Mouse (Mus musculus) forelimb bud, embryonic 11.5 days (tissue): Measurements from ENCODE around the gene Vcam1.
A peak's percentile ranks its signal among the peaks of the same experiment; 100 is the strongest.

Experiments used
- DNase-seq: peaks from one replicate; pipeline ENCODE4 v3.0.0-alpha.2; 2012; ENCODE audit warnings: low read depth, low spot score

Gene Vcam1

DNA sequence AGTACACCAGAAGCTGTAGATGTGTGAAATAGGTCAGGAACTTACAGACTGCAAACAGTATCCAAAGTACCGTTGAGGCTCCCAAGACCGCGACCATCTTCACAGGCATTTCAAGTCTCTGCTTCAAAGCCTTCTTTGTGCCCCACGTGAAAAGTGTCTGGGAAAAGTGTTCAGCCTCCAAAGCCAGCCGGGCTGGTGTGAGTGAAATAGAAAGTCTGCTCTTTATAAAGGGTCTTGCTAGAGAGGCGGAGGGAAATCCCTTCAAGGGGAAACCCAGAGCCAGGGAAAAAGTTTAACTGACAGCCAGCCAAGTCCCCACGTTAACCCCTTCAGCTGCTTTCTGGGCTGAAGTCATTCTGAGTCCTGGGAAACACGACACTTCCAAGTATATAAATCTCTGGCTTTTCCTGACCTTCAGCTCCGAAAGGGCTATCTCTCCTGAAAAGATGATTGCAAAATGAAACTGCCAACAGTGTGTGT, at the start of gene Vcam1:
TSS of gene Vcam1 (minus strand) at position 430 of the 480 bp plus-strand sequence.
- peak; percentile 85 for DNase-seq

DNA sequence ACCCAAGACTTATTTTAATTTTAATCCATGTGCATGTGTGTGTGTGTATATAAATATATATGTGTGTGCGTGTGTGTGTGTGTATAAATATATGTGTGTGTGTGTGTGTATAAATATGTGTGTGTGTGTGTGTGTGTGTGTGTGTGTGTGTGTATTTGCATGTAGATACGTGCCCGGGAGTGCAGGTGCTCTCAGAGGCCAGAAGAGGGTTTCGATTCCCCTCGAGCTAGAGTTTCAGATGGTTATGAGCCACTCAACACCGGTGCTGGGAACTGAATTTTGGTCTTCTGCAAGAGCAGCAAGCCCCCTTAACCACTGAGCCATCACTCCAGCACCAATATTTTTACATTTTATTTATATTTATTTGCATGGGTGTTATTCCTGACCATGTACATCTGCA, 45.6 kb upstream of the Vcam1 start:
- no peak for DNase-seq

DNA sequence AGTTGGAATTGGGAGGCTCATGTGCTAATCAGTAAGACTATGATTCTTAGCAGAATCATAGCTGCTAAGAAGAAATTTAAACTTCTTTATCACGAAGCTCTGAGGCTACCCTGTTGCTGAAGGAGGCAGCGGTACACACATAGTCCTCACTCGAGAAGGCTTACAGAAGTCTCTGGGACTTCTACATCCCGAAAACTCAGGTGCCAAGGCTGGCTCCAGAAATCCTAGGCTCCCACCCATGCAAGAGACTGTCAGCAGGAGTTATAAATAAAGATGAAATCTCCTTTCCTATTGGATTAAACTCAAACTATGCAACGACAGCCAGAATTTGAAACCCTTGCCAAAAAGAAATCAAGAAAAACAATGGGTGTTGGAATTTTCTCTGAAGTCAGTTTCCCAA, 42.0 kb upstream of the Vcam1 start:
- no peak for DNase-seq

DNA sequence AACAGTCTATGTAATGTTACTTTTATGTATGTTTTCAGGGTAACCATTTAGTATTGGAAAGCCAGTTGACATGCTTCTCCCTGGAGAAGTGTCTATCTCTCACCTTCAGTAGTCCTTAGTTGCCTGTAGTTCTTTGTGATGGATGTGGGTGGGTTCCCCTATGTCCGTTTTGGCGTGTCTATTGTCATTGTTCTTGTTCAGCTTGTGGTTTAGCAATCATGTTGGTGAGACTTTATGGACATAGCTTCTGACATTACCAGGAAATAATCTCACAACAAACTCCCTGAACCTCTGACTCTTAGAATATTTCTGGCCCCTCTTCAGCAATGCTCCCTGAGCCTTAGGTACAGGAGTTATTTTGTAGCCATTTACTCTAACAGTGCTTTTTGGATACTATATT, 38.6 kb upstream of the Vcam1 start:
- DNase-seq, result no peak

DNA sequence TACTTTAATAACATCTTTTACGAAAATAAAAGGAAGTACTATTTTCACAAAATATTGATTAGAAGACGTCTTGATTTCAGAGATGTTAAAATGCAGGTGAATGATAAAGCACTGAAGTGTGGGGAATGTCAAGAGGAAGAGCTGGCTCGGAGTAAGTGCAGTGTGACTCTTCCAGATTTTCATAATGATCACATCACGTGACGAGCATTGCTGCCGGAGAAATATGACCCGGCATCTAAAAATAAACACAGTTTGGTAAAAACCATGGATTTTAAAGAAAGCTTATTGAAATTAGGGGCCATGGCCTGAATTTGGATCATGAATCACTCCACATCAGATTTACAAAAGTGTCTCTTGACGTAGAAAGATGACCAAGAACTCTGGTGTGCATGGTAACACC, 36.8 kb upstream of the Vcam1 start:
- no peak for DNase-seq

DNA sequence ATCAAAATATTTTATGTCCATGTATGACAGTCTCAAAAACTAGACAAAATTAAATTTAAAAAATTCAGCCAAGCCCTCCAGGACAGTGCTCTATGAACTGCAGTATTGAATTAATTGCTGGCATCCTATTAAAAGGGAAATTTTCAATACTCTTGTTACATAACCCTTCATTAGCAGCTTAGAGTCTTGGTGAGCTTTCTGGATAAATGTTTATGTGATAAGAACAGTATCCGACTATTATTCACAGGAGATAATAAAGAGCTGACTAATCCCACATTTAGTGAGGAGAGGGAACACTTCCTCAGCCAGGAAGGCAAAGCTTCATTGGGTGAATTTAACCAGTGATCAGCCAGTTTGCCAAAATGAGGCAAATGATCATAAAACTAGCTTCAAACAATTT, 35.5 kb upstream of the Vcam1 start:
- no peak for DNase-seq

DNA sequence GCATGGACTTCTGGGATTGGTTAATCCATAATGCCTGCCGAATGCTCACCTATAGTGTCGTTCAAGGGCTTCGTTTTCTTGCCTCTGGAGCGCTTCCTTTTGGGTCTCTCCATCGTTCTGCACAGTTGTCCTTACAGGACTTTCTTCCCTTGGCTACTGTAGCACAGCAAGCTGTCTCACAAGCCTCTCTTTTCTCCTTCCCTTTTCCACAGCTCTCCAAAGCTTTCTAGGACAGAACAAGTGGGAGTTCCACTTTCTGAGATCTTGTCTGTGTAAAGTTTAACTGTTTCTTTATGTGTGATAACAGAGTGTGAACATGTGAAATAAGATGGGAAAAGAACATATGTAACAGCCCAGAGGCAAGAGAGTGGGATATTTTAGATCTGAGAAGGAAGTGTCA, 34.0 kb upstream of the Vcam1 start:
- DNase-seq, result no peak

DNA sequence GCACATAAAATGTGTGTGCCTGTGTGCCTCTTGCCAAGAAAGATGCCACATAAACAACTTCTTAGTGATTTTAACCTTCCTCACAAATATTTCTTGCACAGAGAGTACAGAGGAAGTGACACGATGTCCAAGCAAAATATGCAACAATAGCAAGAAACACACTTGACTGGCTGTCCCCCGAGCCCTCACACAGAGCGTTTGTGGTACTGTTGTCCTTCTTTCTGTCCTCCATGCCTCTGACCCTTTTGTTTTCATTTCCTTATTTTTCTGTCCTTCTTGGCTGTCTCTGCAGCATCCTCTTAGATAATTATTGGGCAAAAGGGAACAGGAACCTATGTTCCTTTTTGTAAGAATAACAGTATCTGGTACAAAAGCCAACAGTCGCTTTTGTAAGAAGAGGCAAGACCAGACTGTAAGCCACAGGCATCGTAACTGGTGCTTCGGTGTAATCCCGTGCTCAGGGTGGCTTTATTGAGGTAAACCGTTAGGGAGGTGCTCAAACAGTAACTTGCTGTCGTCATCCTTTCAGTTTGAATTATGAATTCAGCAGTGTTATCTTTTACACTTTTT, 32.7 kb upstream of the Vcam1 start:
- no peak for DNase-seq

DNA sequence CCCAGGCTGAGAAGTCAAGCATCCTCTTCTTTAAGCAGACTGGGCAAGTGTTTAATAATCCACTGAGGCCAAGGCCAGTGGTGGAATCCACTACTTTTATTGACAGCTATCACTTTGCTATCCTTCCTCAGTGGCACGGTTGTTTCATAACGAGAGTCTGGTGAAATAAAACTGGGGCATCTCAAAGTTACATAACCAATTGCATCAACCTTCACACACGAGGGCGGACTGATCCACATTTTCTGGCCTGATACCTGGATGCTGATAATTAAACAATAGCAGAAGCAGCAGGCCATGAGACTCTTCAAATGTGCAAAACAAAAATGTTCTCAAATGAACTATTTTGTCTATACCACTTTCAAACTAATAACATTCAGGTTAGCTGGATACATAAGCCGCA, 29.9 kb upstream of the Vcam1 start:
- DNase-seq, result no peak

DNA sequence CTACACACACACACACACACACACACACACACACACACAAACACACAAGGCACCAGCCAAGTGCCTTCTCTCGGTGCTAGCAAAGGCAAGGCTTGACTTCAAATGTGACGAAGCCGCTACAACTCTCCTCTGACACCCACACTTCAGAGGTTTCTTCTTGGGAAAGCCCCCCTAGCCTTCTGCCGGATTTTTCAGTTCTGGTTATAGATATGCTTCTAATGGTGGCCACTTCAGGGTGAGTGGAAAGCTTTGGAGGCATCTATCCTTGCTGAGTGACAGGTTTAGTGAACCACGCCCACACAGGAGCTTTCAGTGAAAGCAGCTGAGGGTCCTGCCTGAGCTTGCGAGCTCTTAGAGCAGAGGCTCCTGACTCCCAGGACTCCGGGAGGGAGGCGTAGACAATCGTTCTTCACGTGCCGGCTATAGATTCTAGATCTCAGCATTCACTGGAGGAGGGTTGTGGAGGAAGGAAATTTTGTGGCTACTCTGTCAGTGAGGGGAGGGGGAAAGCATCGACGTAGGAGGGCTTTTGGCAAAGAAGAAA, 28.0 kb upstream of the Vcam1 start:
- DNase-seq, result no peak

DNA sequence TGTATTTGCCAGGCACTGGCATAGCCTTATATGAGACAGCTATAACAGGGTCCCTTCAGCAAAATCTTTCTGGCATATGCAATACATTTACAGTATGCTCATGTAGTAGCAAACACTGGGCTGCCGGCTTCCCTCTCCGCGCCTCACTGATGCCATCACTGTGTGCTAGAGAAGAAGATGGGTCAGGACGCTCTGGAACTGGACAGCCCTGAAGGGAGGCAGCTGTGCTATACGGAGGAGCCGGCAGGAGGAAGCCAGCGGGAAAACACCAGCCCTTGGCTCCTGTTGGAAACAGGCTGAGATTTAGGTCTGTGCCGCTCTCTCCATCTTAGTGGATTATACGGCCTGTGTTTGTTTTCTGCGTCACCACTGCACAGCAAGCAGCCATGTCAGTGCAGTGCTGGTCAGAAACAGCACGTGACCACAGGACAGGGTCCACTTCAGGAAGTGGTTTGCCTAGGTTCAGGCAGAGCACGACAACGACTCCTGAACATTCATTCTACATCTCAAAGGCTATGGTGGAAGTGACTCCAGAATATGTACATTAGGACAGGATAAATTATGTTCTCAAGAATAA, 20.7 kb upstream of the Vcam1 start:
- no peak for DNase-seq

DNA sequence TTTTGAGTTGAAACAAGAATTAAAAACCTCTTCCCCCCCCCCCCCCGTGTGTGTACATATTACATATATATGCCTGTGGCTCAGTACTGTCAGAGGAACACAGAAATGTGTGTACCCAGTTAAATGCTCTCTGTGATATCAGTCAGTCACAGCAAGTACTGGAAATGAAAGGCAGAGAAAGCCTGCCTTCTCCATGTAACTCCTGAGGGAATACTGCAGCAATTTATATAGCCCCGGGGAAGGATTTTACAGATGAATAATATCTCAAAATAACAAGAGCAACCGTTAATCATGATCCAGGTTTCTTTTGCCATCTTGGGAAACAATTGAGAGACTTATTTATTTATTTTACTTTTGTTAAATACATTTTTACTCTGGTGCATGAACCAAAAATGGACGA, 19.6 kb upstream of the Vcam1 start:
- no peak for DNase-seq

DNA sequence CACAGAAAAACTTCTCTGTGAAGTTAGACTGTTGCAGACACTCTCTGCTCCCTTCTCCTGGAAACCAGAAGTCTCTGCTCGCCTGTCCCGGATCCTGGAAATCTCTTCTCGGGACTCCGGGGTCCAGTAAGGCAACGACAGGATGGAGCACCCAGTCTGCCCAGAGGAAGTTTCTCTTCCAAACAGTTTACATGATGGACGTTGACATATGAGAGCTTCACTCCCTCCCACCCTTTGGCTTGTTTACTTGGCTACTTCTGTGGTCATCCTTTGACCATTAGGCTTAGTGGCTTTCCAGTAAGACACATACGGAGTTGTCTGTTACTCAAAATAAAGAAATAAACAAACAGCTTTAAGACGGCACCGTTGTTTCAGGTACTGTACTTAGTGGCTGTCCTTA, 19.2 kb upstream of the Vcam1 start:
- DNase-seq, result no peak

DNA sequence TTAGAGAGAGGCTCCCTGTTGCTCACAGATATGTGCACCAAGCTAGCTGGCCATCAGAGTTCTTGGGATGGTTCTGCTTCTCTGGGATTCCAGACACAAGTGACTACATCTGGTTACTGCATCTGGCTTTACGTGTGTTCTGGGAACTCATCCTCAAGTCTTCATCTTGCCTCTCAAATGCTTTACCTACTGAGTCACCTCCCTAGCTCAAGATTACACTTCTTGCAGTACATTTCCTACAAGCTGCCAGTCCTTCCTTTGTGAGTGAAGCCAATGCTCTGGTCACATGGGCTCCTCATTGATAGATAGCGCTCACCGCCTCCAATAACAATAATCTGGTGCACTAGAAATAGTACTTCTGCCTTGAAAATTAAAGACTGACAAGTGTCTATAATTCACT, 11.7 kb upstream of the Vcam1 start:
- DNase-seq, result no peak

DNA sequence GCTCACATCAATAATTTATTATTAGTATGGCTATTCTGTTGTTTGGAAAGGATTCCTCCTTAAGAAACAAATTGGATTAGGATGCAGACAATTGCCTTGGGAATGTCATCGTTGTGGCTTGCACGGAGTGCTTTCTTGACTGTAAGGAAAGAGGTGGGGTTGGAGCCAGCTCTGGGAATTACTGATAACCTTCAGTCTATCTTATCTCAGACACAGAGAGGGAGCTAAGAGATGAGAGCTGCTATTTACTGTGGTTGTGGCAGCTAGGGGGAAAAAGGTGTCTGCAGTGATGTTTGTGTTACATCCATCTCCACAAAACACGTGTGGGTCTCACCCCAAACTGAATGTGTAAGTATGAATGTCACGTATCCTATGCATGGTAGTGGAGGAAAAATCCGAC, 9.5 kb upstream of the Vcam1 start:
- no peak for DNase-seq

DNA sequence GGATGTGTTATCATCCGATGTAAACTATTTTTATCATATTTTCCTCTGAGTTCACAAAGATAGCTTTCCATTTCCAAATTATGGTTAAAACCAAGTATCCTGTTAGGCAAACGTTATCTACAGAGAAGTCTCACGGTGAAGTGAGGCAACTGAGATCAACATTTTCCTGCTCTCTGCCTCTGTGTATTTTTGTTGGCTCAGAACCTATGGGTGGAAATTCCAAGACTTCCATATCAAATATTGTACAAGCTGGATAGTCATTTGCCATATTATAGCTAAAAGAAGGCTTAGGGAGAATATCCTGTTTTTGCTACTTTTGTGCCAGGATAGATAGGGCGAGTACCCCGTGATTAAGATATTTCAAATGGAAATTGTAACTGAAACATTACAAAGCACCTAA, 8.6 kb upstream of the Vcam1 start:
- no peak for DNase-seq

DNA sequence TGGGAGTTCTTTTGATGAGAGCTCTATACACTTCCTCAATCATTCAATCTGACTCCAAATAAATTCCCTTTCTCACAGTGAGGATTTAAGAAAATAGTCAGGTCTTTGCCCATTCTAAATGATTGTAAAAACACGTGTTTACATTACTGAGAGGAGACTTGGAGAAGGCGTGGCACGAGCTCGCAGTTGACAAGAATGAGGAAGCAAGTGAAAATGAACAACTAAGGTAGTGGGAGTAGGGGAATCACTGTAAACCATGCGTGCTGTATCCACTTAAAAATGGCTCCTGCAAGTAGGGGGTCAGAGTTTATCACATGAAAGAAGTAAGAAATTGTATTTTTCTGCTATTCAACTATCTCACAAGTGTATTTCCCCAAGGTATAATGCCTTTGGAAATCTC, 3.9 kb upstream of the Vcam1 start:
- no peak for DNase-seq

DNA sequence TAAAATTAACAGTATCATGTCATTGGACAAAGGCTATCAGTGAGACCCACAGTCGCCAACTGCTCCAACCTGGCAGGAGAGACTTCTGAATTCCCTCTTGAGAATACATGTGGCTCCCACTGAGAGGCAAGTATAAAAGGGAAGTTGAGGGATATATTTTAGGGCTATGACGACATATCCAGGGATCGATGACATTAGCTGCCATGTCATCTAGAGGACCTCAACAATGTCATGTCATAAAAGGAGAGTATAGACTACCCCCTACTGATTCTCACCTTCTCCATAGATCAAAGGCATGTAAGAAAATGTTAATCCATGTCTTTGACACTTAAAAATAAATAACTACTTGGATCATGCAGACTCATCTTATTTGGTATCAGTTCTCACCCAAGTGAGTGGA, 1.2 kb upstream of the Vcam1 start:
- DNase-seq, result no peak

DNA sequence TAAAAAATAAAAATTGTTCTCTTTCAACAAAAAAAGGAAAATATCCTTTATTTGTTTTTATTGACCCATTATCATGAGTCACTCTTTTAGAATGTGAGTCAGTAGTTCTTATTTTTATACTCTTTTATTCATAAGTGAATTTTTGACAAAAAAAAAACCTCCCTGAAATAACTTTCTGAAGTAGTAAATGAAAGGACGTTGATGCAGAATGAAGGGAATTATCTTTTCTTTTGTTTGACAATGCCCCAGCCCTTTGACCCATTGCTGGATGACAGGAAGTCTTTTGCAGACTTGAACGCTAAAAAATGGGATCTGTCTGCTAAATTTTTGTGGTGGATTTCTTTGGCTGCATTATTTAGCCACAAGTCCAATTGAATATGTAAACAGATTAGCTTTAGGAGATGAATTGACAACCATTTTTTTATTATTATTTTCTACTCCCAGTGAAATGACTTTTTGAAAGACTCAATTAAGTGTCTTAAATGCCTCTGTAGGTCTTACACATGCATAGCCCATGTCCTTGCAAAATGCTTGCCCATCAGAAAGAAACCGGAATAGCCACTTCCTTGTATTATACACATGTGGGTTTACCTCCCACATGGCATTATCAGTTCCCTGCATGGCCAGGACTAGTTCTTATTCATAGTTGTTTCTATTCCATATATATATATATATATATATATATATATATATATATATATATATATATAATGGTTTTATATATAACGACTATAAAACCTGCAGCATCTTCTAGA, 530 bp upstream of the Vcam1 start:
- no peak for DNase-seq

DNA sequence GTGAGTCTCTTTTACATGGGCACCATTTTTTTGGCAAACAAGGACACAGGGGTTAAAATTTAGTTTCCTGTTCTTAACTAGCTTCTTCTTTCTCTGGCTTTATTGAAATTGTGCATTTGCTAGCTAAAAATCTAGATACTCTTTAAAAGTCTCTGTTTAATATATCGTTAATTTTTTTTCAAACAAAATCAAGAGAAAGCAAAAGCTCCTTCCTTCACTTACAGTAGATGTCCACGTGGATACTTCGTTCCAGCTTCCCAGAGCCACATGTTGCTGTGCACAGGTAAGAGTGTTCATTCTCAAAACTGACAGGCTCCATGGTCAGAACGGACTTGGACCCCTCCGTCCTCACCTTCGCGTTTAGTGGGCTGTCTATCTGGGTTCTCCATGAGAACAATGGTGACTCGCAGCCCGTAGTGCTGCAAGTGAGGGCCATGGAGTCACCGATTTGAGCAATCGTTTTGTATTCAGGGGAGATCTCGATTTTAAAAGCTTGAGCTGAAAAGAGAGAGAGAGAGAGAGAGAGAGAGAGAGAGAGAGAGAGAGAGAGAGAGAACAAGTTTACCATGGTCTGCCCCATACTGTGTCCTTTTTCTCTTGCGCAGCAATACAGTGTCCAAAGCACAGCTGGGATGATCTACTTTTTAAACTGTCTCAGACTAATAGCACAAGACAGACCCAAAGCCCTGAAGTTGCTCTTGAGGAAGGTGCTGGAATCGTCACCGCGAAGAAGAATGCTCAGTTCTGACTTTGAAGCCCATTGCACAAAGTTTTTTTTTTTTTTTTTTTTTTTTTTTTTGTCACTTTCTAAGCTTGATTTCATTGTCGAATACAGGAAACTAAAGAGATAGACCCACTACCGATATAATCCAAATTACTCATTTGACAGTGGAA, 930 bp downstream of the Vcam1 start:
- DNase-seq, result no peak

DNA sequence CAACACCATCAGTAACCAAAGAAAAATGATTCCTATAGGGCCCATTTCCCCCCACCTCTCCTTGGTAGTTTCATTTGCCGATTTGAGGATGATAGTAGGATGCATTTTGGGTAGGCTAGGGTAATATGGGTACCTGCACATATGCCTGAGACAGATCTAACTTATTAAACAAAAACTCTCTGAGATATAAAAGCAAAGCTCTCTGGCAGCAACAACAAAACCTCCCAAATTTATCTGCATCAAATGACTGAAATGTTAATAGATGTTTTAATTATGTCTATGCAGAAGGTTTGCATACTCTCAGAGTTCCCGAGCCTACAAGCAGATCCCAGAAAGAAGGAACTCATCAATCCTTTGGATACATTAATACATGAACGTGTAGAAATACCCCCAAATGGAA, 1.7 kb downstream of the Vcam1 start:
- no peak for DNase-seq

DNA sequence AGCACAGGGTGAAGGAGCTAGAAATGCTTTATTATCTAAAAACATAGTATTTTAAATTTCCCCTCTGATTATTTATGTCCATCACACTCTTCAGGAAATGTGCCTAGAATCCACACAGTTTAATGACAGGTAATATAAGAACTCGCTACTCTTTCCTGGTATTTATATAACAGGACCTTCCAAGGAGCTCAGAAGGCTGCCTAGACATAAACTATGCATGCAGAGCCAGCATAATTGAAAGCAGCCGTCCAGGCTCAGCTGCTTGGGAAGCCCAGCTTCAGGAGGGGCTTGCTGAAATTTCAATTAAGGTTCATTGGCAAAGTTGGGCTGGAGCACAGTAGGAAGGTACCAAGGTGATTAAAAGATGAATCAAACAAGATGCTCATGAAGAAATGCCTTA, 2.2 kb downstream of the Vcam1 start:
- DNase-seq, result peak; percentile 84
